Mouse (Mus musculus): ENCODE measurements at regions not wholly inside any gene's neighbourhood (a gene's known extent, or its start where the extent isn't known, plus 50 kb on each side); places are given as distances from the start of the nearest gene placed in this dataset.

DNA sequence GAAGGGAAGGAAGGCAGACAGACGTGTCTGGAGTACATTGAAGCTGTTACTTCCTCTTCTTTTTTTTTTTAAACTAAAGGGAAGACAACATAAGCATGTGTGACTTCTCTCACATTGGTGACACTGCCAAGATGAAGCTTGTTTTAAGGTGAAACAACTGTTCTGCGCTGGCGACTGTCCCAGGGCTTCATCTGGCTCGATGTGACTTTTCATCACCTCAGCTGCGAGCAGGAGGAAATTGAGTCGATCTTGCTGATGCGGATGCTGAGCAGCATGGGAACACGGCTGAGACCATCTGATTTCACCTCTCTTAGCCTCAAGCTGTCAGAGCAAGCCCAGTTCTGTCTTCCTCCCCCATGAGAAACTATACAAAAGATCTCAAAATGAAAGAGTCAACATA lies 363.1 kb upstream of the Cdh5 start:
- no peaks in the 10 kb centered on the region for H3K36me3 ChIP-seq (ENCODE audit: control insufficient read depth, insufficient read depth, low read length)
- ATAC-seq (ENCODE audit: insufficient number of reproducible peaks, insufficient read depth, low FRiP score, low read depth) = no peak

GRCm38 (mm10) chr8:103741395-103741794 lies 360.0 kb upstream of the Cdh5 start:
- WGBS = 57% methylated on average over 8 of the region's 8 CpGs
- H3K27ac ChIP-seq (replicated peaks in 1 of 2; ENCODE audit: control insufficient read depth in 1 of 2, insufficient read depth in 1 of 2, low read depth in 2 of 2, low read length in 2 of 2) = no peak overlapping the region
- no peak overlapping the region for H3K9ac ChIP-seq (ENCODE audit: low read length)
- H3K9me3 ChIP-seq (ENCODE audit: control insufficient read depth, low read length) = no peaks in the 10 kb centered on the region
- no peak for ATAC-seq (ENCODE audit: insufficient number of reproducible peaks, insufficient read depth, low FRiP score, low read depth)
- no peaks in the 10 kb centered on the region; a peak in 1 of 4 replicates for H3K4me1 ChIP-seq (ENCODE audit: control insufficient read depth in 2 of 2, insufficient read depth in 2 of 2, low read length in 2 of 2)
- no peak overlapping the region for H3K4me3 ChIP-seq (ENCODE audit: control insufficient read depth in 1 of 2, insufficient read depth in 1 of 2, low read depth in 1 of 2, low read length in 2 of 2)
- no peaks in the 10 kb centered on the region for H3K27me3 ChIP-seq (ENCODE audit: control insufficient read depth, insufficient read depth, low read length)
- no peaks in the 10 kb centered on the region for H3K36me3 ChIP-seq (ENCODE audit: control insufficient read depth, insufficient read depth, low read length)
- no peak overlapping the region for H3K4me2 ChIP-seq (ENCODE audit: low read length)

More for the DNA sequence above, 363.1 kb upstream of the Cdh5 start:
- Histone ChIP-seq H3K4me3 (ENCODE audit: control insufficient read depth in 1 of 2, insufficient read depth in 1 of 2, low read depth in 1 of 2, low read length in 2 of 2) (no peak overlapping the region), H3K27ac (replicated peaks in 1 of 2; ENCODE audit: control insufficient read depth in 1 of 2, insufficient read depth in 1 of 2, low read depth in 2 of 2, low read length in 2 of 2) (no peak overlapping the region), H3K4me2 (ENCODE audit: low read length) (no peak overlapping the region), H3K9me3 (ENCODE audit: control insufficient read depth, low read length) (no peaks in the 10 kb centered on the region), H3K9ac (ENCODE audit: low read length) (no peak overlapping the region), H3K27me3 (ENCODE audit: control insufficient read depth, insufficient read depth, low read length) (no peaks in the 10 kb centered on the region), H3K4me1 (ENCODE audit: control insufficient read depth in 2 of 2, insufficient read depth in 2 of 2, low read length in 2 of 2) (no peaks in the 10 kb centered on the region; a peak in 1 of 4 replicates)
- WGBS = 46% methylated on average over 8 of the region's 8 CpGs

DNA sequence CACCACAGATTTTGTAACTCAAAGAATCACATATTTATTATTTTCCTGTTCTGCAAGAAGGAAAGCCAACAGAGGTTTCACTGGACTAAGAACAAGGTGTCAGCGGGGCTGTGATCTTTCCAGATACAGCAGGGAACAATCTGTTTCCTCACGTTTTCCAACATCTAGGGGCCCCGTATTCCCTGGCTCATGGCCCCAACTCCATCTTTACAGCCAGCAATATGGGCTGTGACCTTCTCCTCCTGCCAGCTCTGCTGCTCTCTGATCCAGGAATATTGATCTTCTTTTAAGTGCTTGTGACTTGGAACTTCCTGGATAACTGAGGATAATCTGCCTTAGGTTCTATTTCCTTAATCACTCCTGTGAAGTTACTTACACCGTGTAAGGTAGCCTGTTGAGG lies 352.7 kb upstream of the Cdh5 start:
- H3K9me3 ChIP-seq (ENCODE audit: control insufficient read depth, low read length) = no peaks in the 10 kb centered on the region
- ATAC-seq (ENCODE audit: insufficient number of reproducible peaks, insufficient read depth, low FRiP score, low read depth) = no peak
- WGBS = 69% methylated on average over 4 of the region's 4 CpGs
- no peak overlapping the region for H3K27ac ChIP-seq (replicated peaks in 1 of 2; ENCODE audit: control insufficient read depth in 1 of 2, insufficient read depth in 1 of 2, low read depth in 2 of 2, low read length in 2 of 2)
- H3K4me3 ChIP-seq (ENCODE audit: control insufficient read depth in 1 of 2, insufficient read depth in 1 of 2, low read depth in 1 of 2, low read length in 2 of 2) = no peak overlapping the region
- H3K4me2 ChIP-seq (ENCODE audit: low read length) = no peak overlapping the region
- no peak overlapping the region for H3K9ac ChIP-seq (ENCODE audit: low read length)
- H3K36me3 ChIP-seq (ENCODE audit: control insufficient read depth, insufficient read depth, low read length) = no peaks in the 10 kb centered on the region
- no peaks in the 10 kb centered on the region; a peak in 1 of 4 replicates for H3K4me1 ChIP-seq (ENCODE audit: control insufficient read depth in 2 of 2, insufficient read depth in 2 of 2, low read length in 2 of 2)
- no peaks in the 10 kb centered on the region for H3K27me3 ChIP-seq (ENCODE audit: control insufficient read depth, insufficient read depth, low read length)

- 55% methylated on average over 12 of the region's 12 CpGs for WGBS
- Histone ChIP-seq H3K9ac (ENCODE audit: low read length) (no peak overlapping the region), H3K4me3 (ENCODE audit: control insufficient read depth in 1 of 2, insufficient read depth in 1 of 2, low read depth in 1 of 2, low read length in 2 of 2) (no peak overlapping the region), H3K27me3 (ENCODE audit: control insufficient read depth, insufficient read depth, low read length) (no peaks in the 10 kb centered on the region), H3K9me3 (ENCODE audit: control insufficient read depth, low read length) (no peaks in the 10 kb centered on the region), H3K27ac (replicated peaks in 1 of 2; ENCODE audit: control insufficient read depth in 1 of 2, insufficient read depth in 1 of 2, low read depth in 2 of 2, low read length in 2 of 2) (no peak overlapping the region), H3K36me3 (ENCODE audit: control insufficient read depth, insufficient read depth, low read length) (no peaks in the 10 kb centered on the region), H3K4me1 (ENCODE audit: control insufficient read depth in 2 of 2, insufficient read depth in 2 of 2, low read length in 2 of 2) (no peaks in the 10 kb centered on the region; a peak in 1 of 4 replicates), H3K4me2 (ENCODE audit: low read length) (no peak overlapping the region)
- ATAC-seq (ENCODE audit: insufficient number of reproducible peaks, insufficient read depth, low FRiP score, low read depth) = no peak
Measured at GRCm38 (mm10) chr8:103750278-103751097, 350.9 kb upstream of the Cdh5 start.

DNA sequence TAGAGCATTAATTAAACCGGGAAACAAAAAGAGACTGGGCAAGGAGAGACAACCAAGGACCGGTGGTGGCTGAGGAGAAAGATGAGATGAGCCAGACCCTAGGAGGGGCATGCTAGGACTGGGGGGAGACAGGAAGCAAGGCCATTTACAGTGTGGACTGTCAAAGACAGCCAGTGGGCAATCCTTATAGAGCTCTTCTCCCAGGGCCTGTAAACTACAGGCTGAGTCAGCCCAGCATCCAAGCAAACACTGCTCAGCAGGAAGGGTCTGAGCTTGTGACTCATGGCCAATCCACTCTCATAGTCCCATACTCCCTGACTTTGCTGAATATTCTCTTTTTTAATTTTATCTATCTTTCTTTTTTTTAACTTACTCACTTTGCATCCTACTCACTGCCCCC lies 350.3 kb upstream of the Cdh5 start:
- Histone ChIP-seq H3K36me3 (ENCODE audit: control insufficient read depth, insufficient read depth, low read length) (no peaks in the 10 kb centered on the region), H3K27ac (replicated peaks in 1 of 2; ENCODE audit: control insufficient read depth in 1 of 2, insufficient read depth in 1 of 2, low read depth in 2 of 2, low read length in 2 of 2) (no peak overlapping the region), H3K4me3 (ENCODE audit: control insufficient read depth in 1 of 2, insufficient read depth in 1 of 2, low read depth in 1 of 2, low read length in 2 of 2) (no peak overlapping the region), H3K9me3 (ENCODE audit: control insufficient read depth, low read length) (no peaks in the 10 kb centered on the region), H3K27me3 (ENCODE audit: control insufficient read depth, insufficient read depth, low read length) (no peaks in the 10 kb centered on the region), H3K4me2 (ENCODE audit: low read length) (no peak overlapping the region), H3K9ac (ENCODE audit: low read length) (no peak overlapping the region), H3K4me1 (ENCODE audit: control insufficient read depth in 2 of 2, insufficient read depth in 2 of 2, low read length in 2 of 2) (no peaks in the 10 kb centered on the region; a peak in 1 of 4 replicates)
- no peak for ATAC-seq (ENCODE audit: insufficient number of reproducible peaks, insufficient read depth, low FRiP score, low read depth)
- 81% methylated on average over 2 of the region's 2 CpGs for WGBS

- H3K4me3 ChIP-seq (ENCODE audit: control insufficient read depth in 1 of 2, insufficient read depth in 1 of 2, low read depth in 1 of 2, low read length in 2 of 2) = no peak overlapping the region
- no peak overlapping the region for H3K27ac ChIP-seq (replicated peaks in 1 of 2; ENCODE audit: control insufficient read depth in 1 of 2, insufficient read depth in 1 of 2, low read depth in 2 of 2, low read length in 2 of 2)
- no peak for ATAC-seq (ENCODE audit: insufficient number of reproducible peaks, insufficient read depth, low FRiP score, low read depth)
- no peaks in the 10 kb centered on the region for H3K36me3 ChIP-seq (ENCODE audit: control insufficient read depth, insufficient read depth, low read length)
- H3K27me3 ChIP-seq (ENCODE audit: control insufficient read depth, insufficient read depth, low read length) = no peaks in the 10 kb centered on the region
- H3K4me1 ChIP-seq (ENCODE audit: control insufficient read depth in 2 of 2, insufficient read depth in 2 of 2, low read length in 2 of 2) = no peaks in the 10 kb centered on the region
- H3K9me3 ChIP-seq (ENCODE audit: control insufficient read depth, low read length) = no peaks in the 10 kb centered on the region; the same call in 1 of the 2 replicates
- 13% methylated on average over 1 of the region's 1 CpGs for WGBS
- H3K9ac ChIP-seq (ENCODE audit: low read length) = no peak overlapping the region
- no peak overlapping the region for H3K4me2 ChIP-seq (ENCODE audit: low read length)
Measured at GRCm38 (mm10) chr8:103763821-103764220, 337.6 kb upstream of the Cdh5 start.

- H3K27me3 ChIP-seq (ENCODE audit: control insufficient read depth, insufficient read depth, low read length) = no peaks in the 10 kb centered on the region
- 85% methylated on average over 6 of the region's 6 CpGs for WGBS
Measured at GRCm38 (mm10) chr8:103779658-103780057, 321.8 kb upstream of the Cdh5 start.

DNA sequence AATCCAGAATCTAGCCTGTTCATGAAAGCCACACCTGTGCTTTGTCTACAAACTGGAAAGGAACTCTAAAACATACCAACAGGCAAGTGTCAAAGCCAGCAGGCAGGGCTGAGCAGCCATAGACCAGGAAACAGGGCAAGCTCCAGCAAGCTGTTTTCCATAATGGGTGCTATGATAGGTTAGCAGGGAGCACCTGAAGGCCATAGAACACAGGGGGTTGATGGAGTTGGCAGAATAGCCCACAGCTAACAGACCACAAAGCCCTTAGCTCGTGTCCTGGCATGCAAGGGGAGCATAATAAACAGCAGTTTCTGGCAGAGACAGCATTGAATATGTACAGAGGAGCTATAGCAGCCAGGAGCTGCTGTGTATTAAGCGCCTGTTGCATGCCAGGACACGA lies 313.1 kb upstream of the Cdh5 start:
- Histone ChIP-seq H3K9me3 (ENCODE audit: control insufficient read depth, low read length) (no peaks in the 10 kb centered on the region), H3K4me3 (ENCODE audit: control insufficient read depth in 1 of 2, insufficient read depth in 1 of 2, low read depth in 1 of 2, low read length in 2 of 2) (no peak overlapping the region), H3K4me1 (ENCODE audit: control insufficient read depth in 2 of 2, insufficient read depth in 2 of 2, low read length in 2 of 2) (no peaks in the 10 kb centered on the region), H3K9ac (ENCODE audit: low read length) (no peak overlapping the region), H3K27me3 (ENCODE audit: control insufficient read depth, insufficient read depth, low read length) (no peaks in the 10 kb centered on the region), H3K27ac (replicated peaks in 1 of 2; ENCODE audit: control insufficient read depth in 1 of 2, insufficient read depth in 1 of 2, low read depth in 2 of 2, low read length in 2 of 2) (no peak overlapping the region), H3K4me2 (ENCODE audit: low read length) (no peak overlapping the region), H3K36me3 (ENCODE audit: control insufficient read depth, insufficient read depth, low read length) (no peaks in the 10 kb centered on the region)
- no peak for ATAC-seq (ENCODE audit: insufficient number of reproducible peaks, insufficient read depth, low FRiP score, low read depth)
- WGBS = 76% methylated on average over 3 of the region's 3 CpGs

More at GRCm38 (mm10) chr8:103779658-103780057, 321.8 kb upstream of the Cdh5 start:
- Histone ChIP-seq H3K27ac (replicated peaks in 1 of 2; ENCODE audit: control insufficient read depth in 1 of 2, insufficient read depth in 1 of 2, low read depth in 2 of 2, low read length in 2 of 2) (no peak overlapping the region), H3K9ac (ENCODE audit: low read length) (no peak overlapping the region), H3K4me2 (ENCODE audit: low read length) (no peak overlapping the region), H3K36me3 (ENCODE audit: control insufficient read depth, insufficient read depth, low read length) (no peaks in the 10 kb centered on the region), H3K4me3 (ENCODE audit: control insufficient read depth in 1 of 2, insufficient read depth in 1 of 2, low read depth in 1 of 2, low read length in 2 of 2) (no peak overlapping the region), H3K9me3 (ENCODE audit: control insufficient read depth, low read length) (no peaks in the 10 kb centered on the region), H3K4me1 (ENCODE audit: control insufficient read depth in 2 of 2, insufficient read depth in 2 of 2, low read length in 2 of 2) (no peaks in the 10 kb centered on the region)
- no peak for ATAC-seq (ENCODE audit: insufficient number of reproducible peaks, insufficient read depth, low FRiP score, low read depth)
